Mouse (Mus musculus): ENCODE results near the gene Paf1. TPM values are rescaled to one million over a fixed set of nuclear protein-coding genes. Genes with fewer than 3 reads are reported as not detected.

The Paf1 gene
- 44.3 TPM for polyA plus RNA-seq (2012; fragmentation: generic; extraction: Trizol)
- long read RNA-seq, experiment 1, transcript Paf1-201 (14 exons, 2,003 nt), result major isoform, 23 of 35 reads
- long read RNA-seq, experiment 1, partial matches to known transcripts, result 3 of 35 reads
- long read RNA-seq, experiment 1, other reads (novel, unspliced or antisense), result 7 of 35 reads
- long read RNA-seq, experiment 2, transcript Paf1-201 (14 exons, 2,003 nt), result major isoform, 165 of 204 reads
- long read RNA-seq, experiment 2, partial matches to known transcripts, result 9 of 204 reads
- long read RNA-seq, experiment 2, other reads (novel, unspliced or antisense), result 29 of 204 reads

GRCm38 (mm10) chr7:28392429-28393271, at the start of gene Paf1, which contains the start of gene Med29:
TSS of gene Paf1 (plus strand) at chr7:28392951.
TSS of gene Med29 (minus strand) at chr7:28392708.
- Histone ChIP-seq H3K36me3 (ENCODE audit: control insufficient read depth, insufficient read depth) (peaks cover 41% of the 10 kb centered on the region), H3K4me3 (ENCODE audit: insufficient read depth, poor library complexity, severe bottlenecking) (peak within 1 kb of the TSS; percentile 79), H3K79me3 (ENCODE audit: low read depth) (peaks cover 24% of the 10 kb centered on the region), H3K79me2 (ENCODE audit: control insufficient read depth, insufficient read depth) (peaks cover 40% of the 10 kb centered on the region), H3ac (ENCODE audit: control insufficient read depth, insufficient read length, low read depth) (peak within 1 kb of the TSS; percentile 94), H3K27me3 (ENCODE audit: control insufficient read depth, insufficient read depth, insufficient read length) (no peaks in the 10 kb centered on the region)
- TF ChIP-seq FOSL1 (IDR thresholded peaks at IDR 0.05; ENCODE audit: insufficient read depth, low read length, poor library complexity, severe bottlenecking) (no peak), MYOG (IDR thresholded peaks at IDR 0.05; ENCODE audit: control insufficient read depth, extremely low read depth, insufficient read length) (no peak), MAX (IDR thresholded peaks at IDR 0.05) (no peak), MYOD1 (IDR thresholded peaks at IDR 0.05; ENCODE audit: control insufficient read depth, insufficient read length, low read depth) (no peak), CEBPB (IDR thresholded peaks at IDR 0.05; ENCODE audit: low read depth) (no peak), CTCF (IDR thresholded peaks at IDR 0.05; ENCODE audit: control insufficient read depth, insufficient read depth, insufficient read length) (no peak), USF1 (IDR thresholded peaks at IDR 0.05; ENCODE audit: low read depth) (no peak)

GRCm38 (mm10) chr7:28344637-28345036, 48.1 kb upstream of the Paf1 start:
- Histone ChIP-seq H3K4me3 (ENCODE audit: insufficient read depth, poor library complexity, severe bottlenecking) (no peak overlapping the region), H3ac (ENCODE audit: control insufficient read depth, insufficient read length, low read depth) (no peak overlapping the region), H3K27me3 (ENCODE audit: control insufficient read depth, insufficient read depth, insufficient read length) (no peaks in the 10 kb centered on the region), H3K79me3 (ENCODE audit: low read depth) (no peaks in the 10 kb centered on the region), H3K36me3 (ENCODE audit: control insufficient read depth, insufficient read depth) (no peaks in the 10 kb centered on the region), H3K79me2 (ENCODE audit: control insufficient read depth, insufficient read depth) (no peaks in the 10 kb centered on the region)
- TF ChIP-seq CTCF (IDR thresholded peaks at IDR 0.05; ENCODE audit: control insufficient read depth, insufficient read depth, insufficient read length) (peak; percentile 13), USF1 (IDR thresholded peaks at IDR 0.05; ENCODE audit: low read depth) (no peak)

- Histone ChIP-seq H3K36me3 (ENCODE audit: control insufficient read depth, insufficient read depth) (peaks cover 17% of the 10 kb centered on the region), H3K27me3 (ENCODE audit: control insufficient read depth, insufficient read depth, insufficient read length) (no peaks in the 10 kb centered on the region), H3K79me3 (ENCODE audit: low read depth) (peaks cover 19% of the 10 kb centered on the region), H3K4me3 (ENCODE audit: insufficient read depth, poor library complexity, severe bottlenecking) (no peak overlapping the region), H3ac (ENCODE audit: control insufficient read depth, insufficient read length, low read depth) (no peak overlapping the region), H3K79me2 (ENCODE audit: control insufficient read depth, insufficient read depth) (peaks cover 22% of the 10 kb centered on the region)
- TF ChIP-seq USF1 (IDR thresholded peaks at IDR 0.05; ENCODE audit: low read depth) (no peak), CEBPB (IDR thresholded peaks at IDR 0.05; ENCODE audit: low read depth) (peak; percentile 3), MYOG (IDR thresholded peaks at IDR 0.05; ENCODE audit: control insufficient read depth, extremely low read depth, insufficient read length) (no peak)
Measured at GRCm38 (mm10) chr7:28347746-28348145, 45.0 kb upstream of the Paf1 start.

GRCm38 (mm10) chr7:28348601-28349000, 44.1 kb upstream of the Paf1 start:
- TF ChIP-seq MAX (IDR thresholded peaks at IDR 0.05) (no peak), MYOD1 (IDR thresholded peaks at IDR 0.05; ENCODE audit: control insufficient read depth, insufficient read length, low read depth) (no peak)
- Histone ChIP-seq H3K36me3 (ENCODE audit: control insufficient read depth, insufficient read depth) (peaks cover 26% of the 10 kb centered on the region), H3K4me3 (ENCODE audit: insufficient read depth, poor library complexity, severe bottlenecking) (no peak overlapping the region), H3ac (ENCODE audit: control insufficient read depth, insufficient read length, low read depth) (no peak overlapping the region), H3K27me3 (ENCODE audit: control insufficient read depth, insufficient read depth, insufficient read length) (no peaks in the 10 kb centered on the region), H3K79me2 (ENCODE audit: control insufficient read depth, insufficient read depth) (peaks cover 30% of the 10 kb centered on the region), H3K79me3 (ENCODE audit: low read depth) (peaks cover 22% of the 10 kb centered on the region)

GRCm38 (mm10) chr7:28350155-28350883, 42.4 kb upstream of the Paf1 start, which contains the start of gene Rps16:
TSS of gene Rps16 (plus strand) at chr7:28350652.
- Histone ChIP-seq H3K79me3 (ENCODE audit: low read depth) (peaks cover 22% of the 10 kb centered on the region), H3K36me3 (ENCODE audit: control insufficient read depth, insufficient read depth) (peaks cover 38% of the 10 kb centered on the region), H3K4me3 (ENCODE audit: insufficient read depth, poor library complexity, severe bottlenecking) (peak within 1 kb of the TSS; percentile 87), H3K79me2 (ENCODE audit: control insufficient read depth, insufficient read depth) (peaks cover 33% of the 10 kb centered on the region), H3ac (ENCODE audit: control insufficient read depth, insufficient read length, low read depth) (peak within 1 kb of the TSS; percentile 75), H3K27me3 (ENCODE audit: control insufficient read depth, insufficient read depth, insufficient read length) (no peaks in the 10 kb centered on the region)
- TF ChIP-seq MYOD1 (IDR thresholded peaks at IDR 0.05; ENCODE audit: control insufficient read depth, insufficient read length, low read depth) (no peak), MYOG (IDR thresholded peaks at IDR 0.05; ENCODE audit: control insufficient read depth, extremely low read depth, insufficient read length) (no peak), MAX (IDR thresholded peaks at IDR 0.05) (peak; percentile 18), FOSL1 (IDR thresholded peaks at IDR 0.05; ENCODE audit: insufficient read depth, low read length, poor library complexity, severe bottlenecking) (no peak)

Data from C2C12 (cell line).